Mouse (Mus musculus): ENCODE measurements around the gene Stab1. TPM values are rescaled to one million over a fixed set of nuclear protein-coding genes. Genes with fewer than 3 reads are reported as not detected.

The Stab1 gene
- polyA plus RNA-seq, 1 experiment from 2014 or later: 23.1 TPM

GRCm38 (mm10) chr14:31129326-31130235, 38.9 kb downstream of the Stab1 start:
- no peak for TF ChIP-seq CTCF (IDR thresholded peaks at IDR 0.05; ENCODE audit: low read depth)
- Histone ChIP-seq H3K4me2 (replicated peaks; ENCODE audit: low read depth) (peak overlapping the region; percentile 96), H3K27ac (ENCODE audit: low read depth, low read length) (no peak overlapping the region), H3K4me1 (replicated peaks; ENCODE audit: control insufficient read depth, insufficient read depth, low read length) (peaks cover 14% of the 10 kb centered on the region), H3K4me3 (ENCODE audit: low read depth, low read length) (peak overlapping the region; percentile 72), H3K9me3 (ENCODE audit: control insufficient read depth) (no peaks in the 10 kb centered on the region), H3K9ac (ENCODE audit: low read depth, low read length) (no peak overlapping the region), H3K27me3 (replicated peaks; ENCODE audit: control insufficient read depth, insufficient read depth, low read length) (no peaks in the 10 kb centered on the region), H3K36me3 (ENCODE audit: control insufficient read depth, insufficient read depth) (no peaks in the 10 kb centered on the region)
- 61% methylated on average over 15 of the region's 15 CpGs for WGBS
- ATAC-seq: no peak

- Histone ChIP-seq H3K27me3 (replicated peaks; ENCODE audit: control insufficient read depth, insufficient read depth, low read length) (no peaks in the 10 kb centered on the region), H3K36me3 (ENCODE audit: control insufficient read depth, insufficient read depth) (peaks cover 2% of the 10 kb centered on the region; the same call in 1 of the 2 replicates), H3K4me1 (replicated peaks; ENCODE audit: control insufficient read depth, insufficient read depth, low read length) (peaks cover 14% of the 10 kb centered on the region), H3K9me3 (ENCODE audit: control insufficient read depth) (no peaks in the 10 kb centered on the region), H3K9ac (ENCODE audit: low read depth, low read length) (peak within 1 kb of the TSS; percentile 72), H3K4me3 (ENCODE audit: low read depth, low read length) (peak within 1 kb of the TSS; percentile 72), H3K4me2 (replicated peaks; ENCODE audit: low read depth) (peak within 1 kb of the TSS; percentile 89), H3K27ac (ENCODE audit: low read depth, low read length) (peak within 1 kb of the TSS; percentile 84)
- peak; percentile 96 for ATAC-seq
- WGBS: under 1% methylated on average over 33 of the region's 33 CpGs
- TF ChIP-seq CTCF (IDR thresholded peaks at IDR 0.05; ENCODE audit: low read depth): peak; percentile 83
Measured at GRCm38 (mm10) chr14:31128826-31129219, 39.6 kb downstream of the Stab1 start, which contains the start of gene Smim4. TSS of gene Smim4 (minus strand) at chr14:31128956.

- H3K27me3 ChIP-seq (replicated peaks; ENCODE audit: control insufficient read depth, insufficient read depth, low read length): no peaks in the 10 kb centered on the region
- ATAC-seq: peak; percentile 31; the same call in 1 of the 2 replicates
- H3K36me3 ChIP-seq (ENCODE audit: control insufficient read depth, insufficient read depth): peaks cover 4% of the 10 kb centered on the region; the same call in 1 of the 2 replicates
- peak overlapping the region; percentile 72 for H3K4me3 ChIP-seq (ENCODE audit: low read depth, low read length)
- H3K9ac ChIP-seq (ENCODE audit: low read depth, low read length): peak overlapping the region; percentile 72
- peaks cover 11% of the 10 kb centered on the region for H3K4me1 ChIP-seq (replicated peaks; ENCODE audit: control insufficient read depth, insufficient read depth, low read length)
- TF ChIP-seq CTCF (IDR thresholded peaks at IDR 0.05; ENCODE audit: low read depth): no peak
- no peaks in the 10 kb centered on the region for H3K9me3 ChIP-seq (ENCODE audit: control insufficient read depth)
- WGBS: 2% methylated on average over 23 of the region's 23 CpGs
- peak overlapping the region; percentile 89 for H3K4me2 ChIP-seq (replicated peaks; ENCODE audit: low read depth)
- H3K27ac ChIP-seq (ENCODE audit: low read depth, low read length): peak overlapping the region; percentile 84
Measured at GRCm38 (mm10) chr14:31128101-31128825, 40.2 kb downstream of the Stab1 start.

- Histone ChIP-seq H3K4me2 (replicated peaks; ENCODE audit: low read depth) (no peak overlapping the region), H3K27me3 (replicated peaks; ENCODE audit: control insufficient read depth, insufficient read depth, low read length) (no peaks in the 10 kb centered on the region), H3K36me3 (ENCODE audit: control insufficient read depth, insufficient read depth) (peaks cover 5% of the 10 kb centered on the region; the same call in 1 of the 2 replicates), H3K4me1 (replicated peaks; ENCODE audit: control insufficient read depth, insufficient read depth, low read length) (peaks cover 1% of the 10 kb centered on the region; the same call in 1 of the 2 replicates), H3K27ac (ENCODE audit: low read depth, low read length) (no peak overlapping the region), H3K4me3 (ENCODE audit: low read depth, low read length) (no peak overlapping the region), H3K9ac (ENCODE audit: low read depth, low read length) (no peak overlapping the region), H3K9me3 (ENCODE audit: control insufficient read depth) (no peaks in the 10 kb centered on the region)
- 81% methylated on average over 8 of the region's 8 CpGs for WGBS
- ATAC-seq: no peak
- no peak for TF ChIP-seq CTCF (IDR thresholded peaks at IDR 0.05; ENCODE audit: low read depth)
Measured at GRCm38 (mm10) chr14:31126826-31127225, 41.6 kb downstream of the Stab1 start.

- Histone ChIP-seq H3K4me1 (replicated peaks; ENCODE audit: control insufficient read depth, insufficient read depth, low read length) (no peaks in the 10 kb centered on the region), H3K4me2 (replicated peaks; ENCODE audit: low read depth) (no peak overlapping the region), H3K27me3 (replicated peaks; ENCODE audit: control insufficient read depth, insufficient read depth, low read length) (no peaks in the 10 kb centered on the region), H3K4me3 (ENCODE audit: low read depth, low read length) (no peak overlapping the region), H3K9me3 (ENCODE audit: control insufficient read depth) (no peaks in the 10 kb centered on the region), H3K36me3 (ENCODE audit: control insufficient read depth, insufficient read depth) (peaks cover 9% of the 10 kb centered on the region; the same call in 1 of the 2 replicates), H3K9ac (ENCODE audit: low read depth, low read length) (no peak overlapping the region), H3K27ac (ENCODE audit: low read depth, low read length) (no peak overlapping the region)
- ATAC-seq: no peak
- WGBS: 54% methylated on average over 9 of the region's 9 CpGs
- no peak for TF ChIP-seq CTCF (IDR thresholded peaks at IDR 0.05; ENCODE audit: low read depth)
Measured at GRCm38 (mm10) chr14:31125106-31126075, 43.0 kb downstream of the Stab1 start.
